Mouse (Mus musculus): Measurements from ENCODE around the gene Adcy9. TPM values are rescaled to one million over a fixed set of nuclear protein-coding genes. Genes with fewer than 3 reads are reported as not detected.

Gene Adcy9
- polyA plus RNA-seq, 1 experiment from 2014 or later = 0.84 TPM

- Histone ChIP-seq H3K27me3 (ENCODE audit: control insufficient read depth, insufficient read depth, low read length) (no peaks in the 10 kb centered on the region), H3K36me3 (ENCODE audit: control insufficient read depth, insufficient read depth, low read length) (no peaks in the 10 kb centered on the region), H3K4me3 (ENCODE audit: low read depth, low read length) (no peak overlapping the region), H3K9me3 (ENCODE audit: control insufficient read depth, low read length) (no peaks in the 10 kb centered on the region), H3K4me2 (ENCODE audit: low read depth, low read length, severe bottlenecking) (no peak overlapping the region), H3K4me1 (replicated peaks; ENCODE audit: control insufficient read depth, insufficient read depth, low read length) (no peaks in the 10 kb centered on the region), H3K27ac (ENCODE audit: low read depth, low read length) (no peak overlapping the region), H3K9ac (ENCODE audit: low read length) (no peak overlapping the region)
- ATAC-seq (replicated peaks; ENCODE audit: low FRiP score) = no peak
- 86% methylated on average over 2 of the region's 2 CpGs for WGBS
- no peak for DNase-seq (ENCODE audit: low spot score)
Measured at GRCm38 (mm10) chr16:4333371-4333770, 86.9 kb downstream of the Adcy9 start.

GRCm38 (mm10) chr16:4327081-4327480 lies 93.2 kb downstream of the Adcy9 start:
- DNase-seq (ENCODE audit: low spot score) = no peak
- Histone ChIP-seq H3K4me3 (ENCODE audit: low read depth, low read length) (no peak overlapping the region), H3K9me3 (ENCODE audit: control insufficient read depth, low read length) (no peaks in the 10 kb centered on the region), H3K4me1 (replicated peaks; ENCODE audit: control insufficient read depth, insufficient read depth, low read length) (peaks cover 3% of the 10 kb centered on the region; the same call in 1 of the 2 replicates), H3K4me2 (ENCODE audit: low read depth, low read length, severe bottlenecking) (no peak overlapping the region), H3K27me3 (ENCODE audit: control insufficient read depth, insufficient read depth, low read length) (no peaks in the 10 kb centered on the region), H3K9ac (ENCODE audit: low read length) (no peak overlapping the region), H3K27ac (ENCODE audit: low read depth, low read length) (no peak overlapping the region), H3K36me3 (ENCODE audit: control insufficient read depth, insufficient read depth, low read length) (no peaks in the 10 kb centered on the region)
- ATAC-seq (replicated peaks; ENCODE audit: low FRiP score) = no peak

GRCm38 (mm10) chr16:4325801-4326200 lies 94.5 kb downstream of the Adcy9 start:
- Histone ChIP-seq H3K36me3 (ENCODE audit: control insufficient read depth, insufficient read depth, low read length) (no peaks in the 10 kb centered on the region), H3K27me3 (ENCODE audit: control insufficient read depth, insufficient read depth, low read length) (no peaks in the 10 kb centered on the region), H3K4me1 (replicated peaks; ENCODE audit: control insufficient read depth, insufficient read depth, low read length) (peaks cover 3% of the 10 kb centered on the region; the same call in 1 of the 2 replicates), H3K9ac (ENCODE audit: low read length) (no peak overlapping the region), H3K9me3 (ENCODE audit: control insufficient read depth, low read length) (no peaks in the 10 kb centered on the region), H3K4me2 (ENCODE audit: low read depth, low read length, severe bottlenecking) (no peak overlapping the region), H3K27ac (ENCODE audit: low read depth, low read length) (no peak overlapping the region), H3K4me3 (ENCODE audit: low read depth, low read length) (no peak overlapping the region)
- DNase-seq (ENCODE audit: low spot score) = no peak
- WGBS = 84% methylated on average over 2 of the region's 2 CpGs
- ATAC-seq (replicated peaks; ENCODE audit: low FRiP score) = no peak

GRCm38 (mm10) chr16:4324967-4325366 lies 95.3 kb downstream of the Adcy9 start:
- ATAC-seq (replicated peaks; ENCODE audit: low FRiP score) = no peak

GRCm38 (mm10) chr16:4320856-4321255 lies 99.4 kb downstream of the Adcy9 start:
- no peak for DNase-seq (ENCODE audit: low spot score)
- 80% methylated on average over 3 of the region's 3 CpGs for WGBS
- H3K4me2 ChIP-seq (ENCODE audit: low read depth, low read length, severe bottlenecking) = no peak overlapping the region
- no peak for ATAC-seq (replicated peaks; ENCODE audit: low FRiP score)
- H3K4me3 ChIP-seq (ENCODE audit: low read depth, low read length) = no peak overlapping the region
- no peaks in the 10 kb centered on the region for H3K27me3 ChIP-seq (ENCODE audit: control insufficient read depth, insufficient read depth, low read length)
- no peak overlapping the region for H3K9ac ChIP-seq (ENCODE audit: low read length)
- H3K27ac ChIP-seq (ENCODE audit: low read depth, low read length) = no peak overlapping the region
- H3K4me1 ChIP-seq (replicated peaks; ENCODE audit: control insufficient read depth, insufficient read depth, low read length) = no peaks in the 10 kb centered on the region
- no peaks in the 10 kb centered on the region for H3K36me3 ChIP-seq (ENCODE audit: control insufficient read depth, insufficient read depth, low read length)
- no peaks in the 10 kb centered on the region for H3K9me3 ChIP-seq (ENCODE audit: control insufficient read depth, low read length)

More at GRCm38 (mm10) chr16:4324967-4325366, 95.3 kb downstream of the Adcy9 start:
- Histone ChIP-seq H3K27me3 (ENCODE audit: control insufficient read depth, insufficient read depth, low read length) (no peaks in the 10 kb centered on the region), H3K27ac (ENCODE audit: low read depth, low read length) (no peak overlapping the region), H3K9ac (ENCODE audit: low read length) (no peak overlapping the region), H3K4me3 (ENCODE audit: low read depth, low read length) (no peak overlapping the region), H3K9me3 (ENCODE audit: control insufficient read depth, low read length) (no peaks in the 10 kb centered on the region), H3K4me2 (ENCODE audit: low read depth, low read length, severe bottlenecking) (no peak overlapping the region), H3K36me3 (ENCODE audit: control insufficient read depth, insufficient read depth, low read length) (no peaks in the 10 kb centered on the region), H3K4me1 (replicated peaks; ENCODE audit: control insufficient read depth, insufficient read depth, low read length) (peaks cover 3% of the 10 kb centered on the region; the same call in 1 of the 2 replicates)
- DNase-seq (ENCODE audit: low spot score) = no peak

- Histone ChIP-seq H3K27ac (ENCODE audit: low read depth, low read length) (no peak overlapping the region), H3K9ac (ENCODE audit: low read length) (no peak overlapping the region), H3K27me3 (ENCODE audit: control insufficient read depth, insufficient read depth, low read length) (no peaks in the 10 kb centered on the region), H3K36me3 (ENCODE audit: control insufficient read depth, insufficient read depth, low read length) (no peaks in the 10 kb centered on the region), H3K4me1 (replicated peaks; ENCODE audit: control insufficient read depth, insufficient read depth, low read length) (no peaks in the 10 kb centered on the region), H3K4me2 (ENCODE audit: low read depth, low read length, severe bottlenecking) (no peak overlapping the region), H3K9me3 (ENCODE audit: control insufficient read depth, low read length) (no peaks in the 10 kb centered on the region), H3K4me3 (ENCODE audit: low read depth, low read length) (no peak overlapping the region)
- DNase-seq (ENCODE audit: low spot score) = no peak
- no peak for ATAC-seq (replicated peaks; ENCODE audit: low FRiP score)
- WGBS = 76% methylated on average over 6 of the region's 6 CpGs
Measured at GRCm38 (mm10) chr16:4318001-4318526, 102.2 kb downstream of the Adcy9 start.

GRCm38 (mm10) chr16:4316094-4316474 lies 104.2 kb downstream of the Adcy9 start:
- ATAC-seq (replicated peaks; ENCODE audit: low FRiP score) (0 out of 2 replicates have a peak, but pooled peaks have one; percentile 64), DNase-seq (ENCODE audit: low spot score) (peak; percentile 85)
- no peak overlapping the region for H3K27ac ChIP-seq (ENCODE audit: low read depth, low read length)
- no peaks in the 10 kb centered on the region for H3K27me3 ChIP-seq (ENCODE audit: control insufficient read depth, insufficient read depth, low read length)
- no peaks in the 10 kb centered on the region for H3K36me3 ChIP-seq (ENCODE audit: control insufficient read depth, insufficient read depth, low read length)
- no peak overlapping the region for H3K9ac ChIP-seq (ENCODE audit: low read length)
- 31% methylated on average over 3 of the region's 3 CpGs for WGBS
- no peaks in the 10 kb centered on the region for H3K4me1 ChIP-seq (replicated peaks; ENCODE audit: control insufficient read depth, insufficient read depth, low read length)
- H3K4me2 ChIP-seq (ENCODE audit: low read depth, low read length, severe bottlenecking) = no peak overlapping the region
- no peaks in the 10 kb centered on the region for H3K9me3 ChIP-seq (ENCODE audit: control insufficient read depth, low read length)
- H3K4me3 ChIP-seq (ENCODE audit: low read depth, low read length) = no peak overlapping the region

GRCm38 (mm10) chr16:4315352-4316093 lies 104.8 kb downstream of the Adcy9 start:
- Histone ChIP-seq H3K27ac (ENCODE audit: low read depth, low read length) (no peak overlapping the region), H3K9me3 (ENCODE audit: control insufficient read depth, low read length) (no peaks in the 10 kb centered on the region), H3K4me2 (ENCODE audit: low read depth, low read length, severe bottlenecking) (no peak overlapping the region), H3K4me3 (ENCODE audit: low read depth, low read length) (no peak overlapping the region), H3K4me1 (replicated peaks; ENCODE audit: control insufficient read depth, insufficient read depth, low read length) (no peaks in the 10 kb centered on the region), H3K36me3 (ENCODE audit: control insufficient read depth, insufficient read depth, low read length) (no peaks in the 10 kb centered on the region), H3K9ac (ENCODE audit: low read length) (no peak overlapping the region), H3K27me3 (ENCODE audit: control insufficient read depth, insufficient read depth, low read length) (no peaks in the 10 kb centered on the region)
- DNase-seq (ENCODE audit: low spot score) (no peak), ATAC-seq (replicated peaks; ENCODE audit: low FRiP score) (no peak)
- 73% methylated on average over 2 of the region's 2 CpGs for WGBS

- no peak for DNase-seq (ENCODE audit: low spot score)
- no peaks in the 10 kb centered on the region for H3K36me3 ChIP-seq (ENCODE audit: control insufficient read depth, insufficient read depth, low read length)
- no peak overlapping the region for H3K9ac ChIP-seq (ENCODE audit: low read length)
- H3K4me1 ChIP-seq (replicated peaks; ENCODE audit: control insufficient read depth, insufficient read depth, low read length) = no peaks in the 10 kb centered on the region
- H3K27ac ChIP-seq (ENCODE audit: low read depth, low read length) = no peak overlapping the region
- ATAC-seq (replicated peaks; ENCODE audit: low FRiP score) = no peak
- WGBS = 89% methylated on average over 4 of the region's 4 CpGs
- no peaks in the 10 kb centered on the region for H3K9me3 ChIP-seq (ENCODE audit: control insufficient read depth, low read length)
- no peak overlapping the region for H3K4me2 ChIP-seq (ENCODE audit: low read depth, low read length, severe bottlenecking)
- no peaks in the 10 kb centered on the region for H3K27me3 ChIP-seq (ENCODE audit: control insufficient read depth, insufficient read depth, low read length)
- no peak overlapping the region for H3K4me3 ChIP-seq (ENCODE audit: low read depth, low read length)
Measured at GRCm38 (mm10) chr16:4314891-4315290, 105.4 kb downstream of the Adcy9 start.

Data from forebrain, embryonic 11.5 days (tissue).